ENCODE assay signal across 24 mouse cellular contexts in genomic region chr13:107078085-107078484, GRCm38 (mm10).
"Had no signal": no experiment of that assay in that cellular context is flagged by ENCODE, and none has a peak within 500 bp of the region (broad histone marks: within the 10 kb centered on the region; RNA-seq: fewer than 3 reads in every experiment).

No protein-coding gene starts in this region.

- ATAC-seq: hindbrain, postnatal 0 days; intestine, embryonic 15.5 days had no signal

- H3K9me3 ChIP-seq: heart, embryonic 12.5 days; hindbrain, embryonic 13.5 days; hindbrain, embryonic 15.5 days; intestine, embryonic 15.5 days; kidney, embryonic 15.5 days; limb, embryonic 13.5 days; limb, embryonic 15.5 days had no signal

- DNase-seq: gastrocnemius, postnatal 14 days; gastrocnemius, postnatal 36 days; heart, adult 11 months; heart, adult 2 months; heart, postnatal 14 days; heart, postnatal 36 days; kidney, adult 11 months; kidney, adult 2 months; kidney, adult 9 months; kidney, postnatal 14 days; kidney, postnatal 36 days; layer of hippocampus, adult 9-11 months; layer of hippocampus, postnatal 36 days; left cerebral cortex, postnatal 4 days had no signal

- H3K4me2 ChIP-seq: heart, embryonic 12.5 days; hindbrain, embryonic 13.5 days; hindbrain, embryonic 15.5 days; intestine, embryonic 15.5 days; kidney, embryonic 15.5 days; limb, embryonic 13.5 days; limb, embryonic 15.5 days had no signal

- H3K9ac ChIP-seq: heart, embryonic 12.5 days; hindbrain, embryonic 13.5 days; hindbrain, embryonic 15.5 days; intestine, embryonic 15.5 days; kidney, embryonic 15.5 days; limb, embryonic 13.5 days; limb, embryonic 15.5 days; liver, embryonic 14.5 days had no signal

- H3K27me3 ChIP-seq: heart, embryonic 12.5 days; hindbrain, embryonic 13.5 days; hindbrain, embryonic 15.5 days; intestine, embryonic 15.5 days; kidney, embryonic 15.5 days; limb, embryonic 15.5 days had no signal

- H3K36me3 ChIP-seq: heart, embryonic 12.5 days; hindbrain, embryonic 13.5 days; hindbrain, embryonic 15.5 days; intestine, embryonic 15.5 days; kidney, embryonic 15.5 days; limb, embryonic 13.5 days; limb, embryonic 15.5 days had no signal

- H3K27ac ChIP-seq: heart, adult 2 months; hindbrain, embryonic 13.5 days; hindbrain, embryonic 15.5 days; hindbrain, postnatal 0 days; intestine, embryonic 15.5 days; kidney, embryonic 15.5 days; kidney, postnatal 0 days; limb, embryonic 13.5 days; limb, embryonic 15.5 days; liver, embryonic 14.5 days had no signal

- H3K4me3 ChIP-seq: heart, adult 2 months; heart, embryonic 12.5 days; hindbrain, embryonic 13.5 days; hindbrain, embryonic 15.5 days; intestine, embryonic 15.5 days; kidney, embryonic 15.5 days; limb, embryonic 13.5 days; limb, embryonic 15.5 days had no signal
